Mouse (Mus musculus): ENCODE data around the gene Lamb2. TPM values are rescaled to one million over a fixed set of nuclear protein-coding genes. Genes with fewer than 3 reads are reported as not detected.

Lamb2 gene
- polyA plus RNA-seq, 1 experiment from 2014 or later, result 18.7 TPM

DNA sequence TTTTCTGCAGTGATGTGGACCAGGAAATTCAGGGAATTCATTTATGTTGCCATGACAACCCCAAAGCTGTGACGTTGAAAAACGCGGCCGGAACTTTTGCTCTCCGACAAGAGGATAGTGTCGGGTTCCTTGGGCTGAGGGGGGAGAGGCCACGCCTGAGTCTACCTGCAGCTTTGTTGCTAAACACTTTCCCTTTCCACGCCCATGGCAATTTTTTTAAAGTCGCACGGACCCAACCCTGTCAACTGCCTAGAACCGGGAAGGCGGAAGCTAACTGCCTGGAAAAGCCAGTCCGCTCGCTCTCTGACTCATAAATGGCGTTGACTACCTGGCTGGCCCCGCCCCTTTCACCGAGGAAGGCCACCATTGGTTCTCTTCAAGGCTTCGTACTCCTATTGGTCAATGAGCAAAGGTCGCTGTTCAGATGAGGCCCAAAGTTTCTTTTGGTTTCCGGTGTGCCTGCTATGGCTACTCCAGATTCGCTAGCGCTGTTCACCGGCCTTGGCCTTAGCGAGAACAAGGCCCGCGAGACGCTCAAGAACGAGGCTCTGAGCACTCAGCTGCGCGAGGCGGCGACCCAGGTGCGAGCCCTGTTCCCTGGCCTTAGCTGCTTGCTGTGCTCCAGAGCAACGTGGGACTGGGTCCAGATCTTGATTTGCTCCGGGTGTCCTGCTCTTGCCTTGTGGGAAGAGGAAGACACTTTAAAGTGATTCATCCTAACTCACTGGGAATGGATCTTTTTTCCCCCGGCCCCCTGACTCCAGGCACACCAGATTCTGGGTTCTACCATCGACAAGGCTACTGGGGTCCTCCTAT is 28.3 kb downstream of the Lamb2 start, which contains the start of gene Qars:
Gene Qars (plus strand): TSS at position 88 of the 816 bp plus-strand sequence.
- H3K27me3 ChIP-seq (replicated peaks; ENCODE audit: control insufficient read depth, insufficient read depth, low read length), result no peaks in the 10 kb centered on the region
- peak within 1 kb of the TSS; percentile 84 for H3K4me3 ChIP-seq (ENCODE audit: low read depth, low read length)
- peak within 1 kb of the TSS; percentile 46; the same call in 1 of the 2 replicates for H3K27ac ChIP-seq (ENCODE audit: low read depth, low read length)
- peak within 1 kb of the TSS; percentile 96 for H3K4me2 ChIP-seq
- H3K4me1 ChIP-seq (replicated peaks; ENCODE audit: control insufficient read depth, insufficient read depth, low read length), result peaks cover 11% of the 10 kb centered on the region
- WGBS, result under 1% methylated on average over 37 of the region's 37 CpGs
- H3K9ac ChIP-seq (ENCODE audit: low read depth, low read length), result peak within 1 kb of the TSS; percentile 81
- ATAC-seq (replicated peaks; ENCODE audit: low FRiP score) (peak; percentile 96), DNase-seq (ENCODE audit: low spot score) (peak; percentile 94)
- H3K9me3 ChIP-seq (ENCODE audit: control insufficient read depth, low read length), result no peaks in the 10 kb centered on the region
- H3K36me3 ChIP-seq (ENCODE audit: control insufficient read depth, insufficient read depth, low read length), result peaks cover 31% of the 10 kb centered on the region

DNA sequence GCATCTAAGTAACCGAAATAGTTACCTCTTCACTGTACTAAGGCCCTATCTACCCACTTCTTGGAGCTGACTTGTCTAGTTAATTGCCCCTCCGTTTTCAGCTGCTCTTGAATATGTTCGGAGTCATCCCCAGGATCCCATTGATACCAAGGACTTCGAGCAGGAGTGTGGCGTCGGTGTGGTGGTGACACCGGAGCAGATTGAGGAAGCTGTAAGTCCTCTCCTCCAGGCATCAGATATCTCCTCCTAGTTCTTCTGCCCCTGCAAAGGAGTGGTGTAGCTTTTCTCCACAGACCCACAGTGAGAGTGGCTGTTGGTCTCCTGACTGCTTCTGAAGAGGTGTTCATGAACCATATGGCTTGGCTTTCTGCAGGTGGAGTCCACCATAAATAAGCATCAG is 29.2 kb downstream of the Lamb2 start:
- Histone ChIP-seq H3K4me1 (replicated peaks; ENCODE audit: control insufficient read depth, insufficient read depth, low read length) (peaks cover 11% of the 10 kb centered on the region), H3K27me3 (replicated peaks; ENCODE audit: control insufficient read depth, insufficient read depth, low read length) (no peaks in the 10 kb centered on the region), H3K27ac (ENCODE audit: low read depth, low read length) (0 out of 2 replicates have a peak overlapping the region, but pooled peaks have one; percentile 46), H3K9ac (ENCODE audit: low read depth, low read length) (peak overlapping the region; percentile 81), H3K4me3 (ENCODE audit: low read depth, low read length) (peak overlapping the region; percentile 84), H3K4me2 (peak overlapping the region; percentile 96), H3K36me3 (ENCODE audit: control insufficient read depth, insufficient read depth, low read length) (peaks cover 29% of the 10 kb centered on the region), H3K9me3 (ENCODE audit: control insufficient read depth, low read length) (no peaks in the 10 kb centered on the region)
- ATAC-seq (replicated peaks; ENCODE audit: low FRiP score), result no peak
- WGBS, result 69% methylated on average over 7 of the region's 7 CpGs
- peak; percentile 29 for DNase-seq (ENCODE audit: low spot score)

DNA sequence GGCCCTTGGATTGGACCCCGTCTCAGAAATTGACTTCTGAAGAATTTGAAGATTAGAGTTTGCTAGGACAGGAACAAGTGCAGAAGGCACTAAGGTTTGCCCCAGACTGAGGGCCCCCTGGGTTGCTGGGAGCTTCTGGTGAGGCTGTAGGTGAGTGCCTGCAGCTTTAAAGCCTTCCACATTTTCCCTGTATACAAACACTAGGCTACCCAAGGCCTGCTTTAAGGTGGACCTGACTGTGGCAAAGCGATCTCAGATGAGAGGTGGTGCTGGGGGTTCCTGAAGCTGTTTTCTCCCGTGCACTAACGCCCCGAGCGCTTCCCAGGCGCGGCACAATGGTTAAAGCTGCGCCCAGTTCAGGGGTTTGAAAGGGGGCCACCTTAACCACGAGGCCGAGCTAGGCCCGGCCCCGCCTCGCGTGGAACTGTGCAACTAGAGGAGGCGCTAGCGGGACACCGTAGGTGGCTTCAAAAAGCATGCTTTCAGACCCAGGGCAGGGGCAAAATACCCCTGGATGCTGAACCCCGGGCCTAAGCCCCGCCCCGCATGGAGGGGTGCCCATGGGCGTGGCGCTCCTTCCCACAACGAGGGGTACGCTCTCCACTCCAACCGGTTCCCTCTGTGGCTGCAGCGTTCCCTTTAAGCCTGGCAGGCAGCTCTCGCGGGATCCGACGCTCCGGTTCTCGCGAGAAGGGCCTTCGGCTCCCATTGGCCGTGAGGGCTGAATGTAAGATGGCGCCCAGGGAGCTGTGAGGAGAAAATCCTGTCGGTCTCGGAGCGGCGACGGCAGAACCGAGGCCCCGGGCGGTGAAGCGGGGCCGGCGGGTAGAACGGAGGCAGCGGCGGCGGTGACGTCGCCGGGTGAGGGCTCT is 37.1 kb downstream of the Lamb2 start, which contains the start of gene Qrich1:
Gene Qrich1 (plus strand): TSS at position 427 of the 872 bp plus-strand sequence.
- 2% methylated on average over 55 of the region's 55 CpGs for WGBS
- Histone ChIP-seq H3K4me1 (replicated peaks; ENCODE audit: control insufficient read depth, insufficient read depth, low read length) (peaks cover 24% of the 10 kb centered on the region), H3K9ac (ENCODE audit: low read depth, low read length) (peak within 1 kb of the TSS; percentile 97), H3K9me3 (ENCODE audit: control insufficient read depth, low read length) (no peaks in the 10 kb centered on the region), H3K27me3 (replicated peaks; ENCODE audit: control insufficient read depth, insufficient read depth, low read length) (no peaks in the 10 kb centered on the region), H3K27ac (ENCODE audit: low read depth, low read length) (peak within 1 kb of the TSS; percentile 99), H3K4me3 (ENCODE audit: low read depth, low read length) (peak within 1 kb of the TSS; percentile 95), H3K4me2 (peak within 1 kb of the TSS; percentile 96), H3K36me3 (ENCODE audit: control insufficient read depth, insufficient read depth, low read length) (peaks cover 31% of the 10 kb centered on the region)
- ATAC-seq (replicated peaks; ENCODE audit: low FRiP score), result peak; percentile 92
- peak; percentile 94 for DNase-seq (ENCODE audit: low spot score)

DNA sequence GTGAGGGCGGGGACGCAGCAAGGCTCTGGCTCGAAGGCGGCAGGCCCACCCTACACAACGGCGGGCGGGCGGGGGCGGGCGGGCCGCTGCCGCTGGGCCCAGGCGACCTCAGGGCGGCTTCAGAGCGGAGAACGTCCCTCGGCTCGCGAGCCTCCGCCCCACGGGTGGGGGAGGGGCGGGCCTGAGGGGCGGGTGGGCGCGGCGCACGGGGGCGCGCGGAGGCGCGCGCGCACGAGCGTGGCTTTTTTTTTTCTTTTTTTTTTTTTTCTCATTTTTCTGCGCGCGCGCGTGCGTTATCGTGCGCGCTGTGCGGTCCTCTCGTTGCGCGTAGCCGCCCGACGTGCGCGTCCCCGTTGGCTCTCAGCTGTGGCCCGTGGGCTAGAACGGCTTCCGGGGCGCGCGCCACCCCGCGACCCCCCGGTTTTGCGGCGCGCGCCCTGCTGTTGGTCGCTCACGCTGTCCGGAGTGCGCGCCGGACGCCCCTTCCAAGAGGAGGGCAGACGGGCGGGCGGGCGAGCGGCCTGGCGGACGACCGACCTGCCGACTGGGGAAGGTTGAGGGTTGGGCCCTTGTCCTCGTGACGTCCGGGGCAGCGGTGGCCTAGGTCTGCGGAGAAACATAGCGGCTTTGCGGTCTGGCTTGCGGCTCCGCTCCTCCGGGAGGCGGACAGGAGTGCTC is 37.9 kb downstream of the Lamb2 start:
- DNase-seq (ENCODE audit: low spot score), result peak; percentile 88
- H3K4me1 ChIP-seq (replicated peaks; ENCODE audit: control insufficient read depth, insufficient read depth, low read length), result peaks cover 24% of the 10 kb centered on the region
- H3K4me2 ChIP-seq, result peak overlapping the region; percentile 96
- H3K27me3 ChIP-seq (replicated peaks; ENCODE audit: control insufficient read depth, insufficient read depth, low read length), result no peaks in the 10 kb centered on the region
- WGBS, result under 1% methylated on average over 80 of the region's 95 CpGs
- peak; percentile 82 for ATAC-seq (replicated peaks; ENCODE audit: low FRiP score)
- H3K9me3 ChIP-seq (ENCODE audit: control insufficient read depth, low read length), result no peaks in the 10 kb centered on the region
- H3K27ac ChIP-seq (ENCODE audit: low read depth, low read length), result peak overlapping the region; percentile 99
- H3K9ac ChIP-seq (ENCODE audit: low read depth, low read length), result peak overlapping the region; percentile 97
- peak overlapping the region; percentile 95 for H3K4me3 ChIP-seq (ENCODE audit: low read depth, low read length)
- peaks cover 26% of the 10 kb centered on the region for H3K36me3 ChIP-seq (ENCODE audit: control insufficient read depth, insufficient read depth, low read length)

DNA sequence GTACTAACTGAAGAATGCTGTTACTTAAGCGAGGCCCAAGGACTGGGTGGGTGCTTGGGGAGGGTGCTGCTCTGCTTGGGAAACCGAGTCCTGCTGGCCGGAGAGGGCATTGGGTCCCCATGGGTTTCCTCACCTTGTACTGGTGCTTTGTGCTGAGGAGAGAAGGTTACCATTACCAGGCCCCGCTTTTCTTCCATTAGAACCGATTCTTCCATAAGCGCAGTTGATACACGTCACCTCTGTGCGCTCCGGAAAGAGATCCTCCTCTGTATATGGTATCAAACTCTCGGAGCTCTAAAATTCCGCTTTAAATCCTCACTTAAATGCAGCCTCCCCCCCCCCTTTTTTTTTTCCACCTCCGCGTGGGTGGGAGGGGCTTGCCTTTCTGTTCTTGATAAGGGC is 38.4 kb downstream of the Lamb2 start:
- Histone ChIP-seq H3K27ac (ENCODE audit: low read depth, low read length) (peak overlapping the region; percentile 99), H3K36me3 (ENCODE audit: control insufficient read depth, insufficient read depth, low read length) (peaks cover 21% of the 10 kb centered on the region), H3K4me2 (peak overlapping the region; percentile 72), H3K27me3 (replicated peaks; ENCODE audit: control insufficient read depth, insufficient read depth, low read length) (no peaks in the 10 kb centered on the region), H3K4me1 (replicated peaks; ENCODE audit: control insufficient read depth, insufficient read depth, low read length) (peaks cover 24% of the 10 kb centered on the region), H3K4me3 (ENCODE audit: low read depth, low read length) (peak overlapping the region; percentile 95), H3K9me3 (ENCODE audit: control insufficient read depth, low read length) (no peaks in the 10 kb centered on the region), H3K9ac (ENCODE audit: low read depth, low read length) (peak overlapping the region; percentile 97)
- DNase-seq (ENCODE audit: low spot score) (no peak), ATAC-seq (replicated peaks; ENCODE audit: low FRiP score) (peak; percentile 16)
- WGBS, result 0% methylated on average over 13 of the region's 13 CpGs

DNA sequence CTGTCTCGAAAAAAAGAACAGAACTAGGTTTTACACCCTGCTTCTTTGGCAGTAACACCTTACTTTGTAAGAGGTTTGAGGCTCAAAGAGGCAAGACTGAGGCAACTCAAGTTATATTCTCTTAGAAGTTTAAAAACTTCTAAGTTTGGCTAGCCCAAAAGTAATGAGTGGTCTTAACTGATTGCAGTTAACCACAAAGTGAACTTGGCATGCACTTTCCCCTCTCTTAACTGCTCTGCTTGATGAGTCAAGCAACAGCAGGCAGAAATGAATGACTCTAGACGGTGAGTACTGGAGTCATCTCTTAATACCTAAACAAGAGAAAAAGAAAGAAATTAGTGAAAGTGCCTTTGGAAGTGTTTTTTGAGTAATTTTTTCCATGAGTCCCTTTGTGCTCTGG is 42.1 kb downstream of the Lamb2 start:
- Histone ChIP-seq H3K27me3 (replicated peaks; ENCODE audit: control insufficient read depth, insufficient read depth, low read length) (no peaks in the 10 kb centered on the region), H3K4me1 (replicated peaks; ENCODE audit: control insufficient read depth, insufficient read depth, low read length) (peaks cover 14% of the 10 kb centered on the region), H3K9me3 (ENCODE audit: control insufficient read depth, low read length) (no peaks in the 10 kb centered on the region), H3K4me3 (ENCODE audit: low read depth, low read length) (no peak overlapping the region), H3K27ac (ENCODE audit: low read depth, low read length) (no peak overlapping the region), H3K36me3 (ENCODE audit: control insufficient read depth, insufficient read depth, low read length) (peaks cover 5% of the 10 kb centered on the region; the same call in 1 of the 2 replicates), H3K9ac (ENCODE audit: low read depth, low read length) (no peak overlapping the region), H3K4me2 (no peak overlapping the region)
- WGBS, result 69% methylated on average over 2 of the region's 2 CpGs
- ATAC-seq (replicated peaks; ENCODE audit: low FRiP score) (no peak), DNase-seq (ENCODE audit: low spot score) (no peak)

DNA sequence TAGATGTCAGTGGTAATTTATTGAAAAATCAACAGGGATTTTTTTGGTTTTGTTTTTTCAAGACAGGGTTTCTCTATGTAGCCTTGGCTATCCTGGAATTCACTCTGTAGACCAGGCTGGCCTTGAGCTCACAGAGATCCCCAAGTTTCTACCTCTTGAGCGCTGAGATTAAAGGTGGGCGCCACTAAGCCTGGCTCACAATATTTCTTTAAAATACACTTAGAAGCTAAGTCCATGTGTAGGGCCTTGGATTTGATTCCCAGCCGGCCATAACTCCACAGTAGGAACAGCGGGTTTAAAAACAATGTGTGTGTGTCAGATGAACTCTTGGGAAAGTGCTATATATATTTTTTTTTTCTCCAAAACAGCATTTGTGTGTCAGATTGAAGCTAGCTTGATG is 43.8 kb downstream of the Lamb2 start:
- no peak overlapping the region for H3K9ac ChIP-seq (ENCODE audit: low read depth, low read length)
- H3K4me1 ChIP-seq (replicated peaks; ENCODE audit: control insufficient read depth, insufficient read depth, low read length), result peaks cover 14% of the 10 kb centered on the region
- ATAC-seq (replicated peaks; ENCODE audit: low FRiP score) (no peak), DNase-seq (ENCODE audit: low spot score) (no peak)
- H3K9me3 ChIP-seq (ENCODE audit: control insufficient read depth, low read length), result no peaks in the 10 kb centered on the region
- H3K36me3 ChIP-seq (ENCODE audit: control insufficient read depth, insufficient read depth, low read length), result peaks cover 5% of the 10 kb centered on the region; the same call in 1 of the 2 replicates
- no peak overlapping the region for H3K4me3 ChIP-seq (ENCODE audit: low read depth, low read length)
- H3K4me2 ChIP-seq, result no peak overlapping the region
- no peak overlapping the region for H3K27ac ChIP-seq (ENCODE audit: low read depth, low read length)
- no peaks in the 10 kb centered on the region for H3K27me3 ChIP-seq (replicated peaks; ENCODE audit: control insufficient read depth, insufficient read depth, low read length)
- 95% methylated on average over 4 of the region's 4 CpGs for WGBS

DNA sequence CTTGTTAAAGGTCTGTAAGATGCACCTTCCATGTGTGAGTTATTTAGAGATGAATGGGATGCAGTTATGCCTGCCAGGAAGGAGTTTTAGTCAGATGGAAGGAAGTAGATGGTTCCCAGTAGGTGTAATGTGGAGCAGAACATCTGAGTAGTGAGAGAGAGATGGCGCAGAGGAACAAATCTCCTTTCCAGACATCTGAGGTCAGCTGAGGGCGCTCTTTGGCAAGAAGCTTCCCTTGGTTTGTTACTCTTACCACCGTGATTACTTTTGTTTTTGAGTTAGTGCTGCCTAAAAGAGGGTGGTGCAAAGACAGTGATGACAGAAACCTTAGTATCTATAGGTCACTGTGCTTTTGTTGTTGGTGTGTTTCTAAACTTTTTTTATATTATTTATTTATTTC is 45.9 kb downstream of the Lamb2 start:
- WGBS, result 83% methylated on average over 3 of the region's 3 CpGs
- Histone ChIP-seq H3K9me3 (ENCODE audit: control insufficient read depth, low read length) (no peaks in the 10 kb centered on the region), H3K4me2 (no peak overlapping the region), H3K9ac (ENCODE audit: low read depth, low read length) (no peak overlapping the region), H3K27me3 (replicated peaks; ENCODE audit: control insufficient read depth, insufficient read depth, low read length) (no peaks in the 10 kb centered on the region), H3K4me1 (replicated peaks; ENCODE audit: control insufficient read depth, insufficient read depth, low read length) (no peaks in the 10 kb centered on the region), H3K4me3 (ENCODE audit: low read depth, low read length) (no peak overlapping the region), H3K27ac (ENCODE audit: low read depth, low read length) (no peak overlapping the region), H3K36me3 (ENCODE audit: control insufficient read depth, insufficient read depth, low read length) (peaks cover 19% of the 10 kb centered on the region)
- DNase-seq (ENCODE audit: low spot score), result no peak
- ATAC-seq (replicated peaks; ENCODE audit: low FRiP score), result no peak
